Comparison of ENCODE assay signal across 19 mouse cellular contexts in genomic region chr6:86640161-86640560, GRCm38 (mm10). TPM values are rescaled to one million over a fixed set of nuclear protein-coding genes. Genes with fewer than 3 reads are reported as not detected.
DNase-seq lines count a peak whose midpoint lies in the region; ATAC-seq and TF ChIP-seq lines count a peak whose summit lies in the region.
"Had no signal": no experiment of that assay in that cellular context is flagged by ENCODE, and none has a peak within 500 bp of the region (broad histone marks: within the 10 kb centered on the region; RNA-seq: fewer than 3 reads in every experiment).

No protein-coding gene starts in this region.

- no peak overlapping the region for H3K4me3 ChIP-seq in lung, embryonic 14.5 days (ENCODE audit: low read depth, low read length)
- H3K4me3 ChIP-seq in bone marrow, adult 2 months (replicated peaks; ENCODE audit: control insufficient read depth, low read depth, low read length), result peak overlapping the region; percentile 40
- peak overlapping the region; percentile 47 for H3K4me3 ChIP-seq in liver, embryonic 16.5 days (ENCODE audit: low read depth, low read length)
- H3K4me3 ChIP-seq: heart, adult 2 months; hindbrain, embryonic 13.5 days; intestine, embryonic 15.5 days had no signal

- no peak for TF ChIP-seq CTCF in lung, embryonic 14.5 days (IDR thresholded peaks at IDR 0.05; ENCODE audit: low read depth)
- no peak for TF ChIP-seq CTCF in bone marrow, adult 2 months (IDR thresholded peaks at IDR 0.05; ENCODE audit: control insufficient read depth, insufficient read depth, low read length)

- DNase-seq in lung, embryonic 14.5 days, result no peak
- DNase-seq in lung, postnatal 4 days, result no peak
- peak; percentile 23 for DNase-seq in induced T-regulatory cell, adult 2 months (ENCODE audit: low read depth)
- DNase-seq in cerebellum, postnatal 14 days, result no peak
- DNase-seq in retina, embryonic 14.5 days (ENCODE audit: low spot score), result no peak
- DNase-seq in B cell, adult 2 months, result no peak
- DNase-seq: adrenal gland, postnatal 25 days; cerebellum, adult 11-12 months; cerebellum, postnatal 25 days; embryo, embryonic 11 days; gastrocnemius, postnatal 14 days; heart, adult 2 months; thymus, postnatal 25 days had no signal

- H3K4me2 ChIP-seq in lung, embryonic 14.5 days, result no peak overlapping the region
- peak overlapping the region; percentile 58 for H3K4me2 ChIP-seq in liver, embryonic 16.5 days (ENCODE audit: low read depth, low read length)
- H3K4me2 ChIP-seq: hindbrain, embryonic 13.5 days; intestine, embryonic 15.5 days had no signal

- 75% methylated on average over 3 of the region's 3 CpGs for whole genome bisulfite sequencing in lung, embryonic 14.5 days
- WGBS in bone marrow, adult 2 months, result 61% methylated on average over 3 of the region's 3 CpGs
- 33% methylated on average over 3 of the region's 3 CpGs for WGBS in liver, embryonic 16.5 days (ENCODE audit: insufficient replicate concordance)

- H3K27ac ChIP-seq in lung, embryonic 14.5 days (ENCODE audit: low read depth), result peak overlapping the region; percentile 24; the same call in 1 of the 2 replicates
- H3K27ac ChIP-seq in bone marrow, adult 2 months (ENCODE audit: control insufficient read depth, insufficient read depth, low read depth, low read length, poor library complexity), result peak overlapping the region; percentile 97
- H3K27ac ChIP-seq in liver, embryonic 16.5 days (ENCODE audit: low read length), result peak overlapping the region; percentile 99
- H3K27ac ChIP-seq: heart, adult 2 months; hindbrain, embryonic 13.5 days; intestine, embryonic 15.5 days had no signal

- no peaks in the 10 kb centered on the region for H3K9me3 ChIP-seq in lung, embryonic 14.5 days (ENCODE audit: low read depth, low read length)
- H3K9me3 ChIP-seq in liver, embryonic 16.5 days (replicated peaks; ENCODE audit: control insufficient read depth, low read length), result no peaks in the 10 kb centered on the region
- H3K9me3 ChIP-seq: hindbrain, embryonic 13.5 days; intestine, embryonic 15.5 days had no signal

- H3K9ac ChIP-seq in lung, embryonic 14.5 days, result no peak overlapping the region
- peak overlapping the region; percentile 75 for H3K9ac ChIP-seq in liver, embryonic 16.5 days (ENCODE audit: low read depth, low read length)
- H3K9ac ChIP-seq: hindbrain, embryonic 13.5 days; intestine, embryonic 15.5 days had no signal

- TF ChIP-seq POLR2A in bone marrow, adult 2 months (IDR thresholded peaks at IDR 0.05; ENCODE audit: borderline replicate concordance, control insufficient read depth, low read depth, low read length), result no peak

- no peak for ATAC-seq in lung, embryonic 14.5 days (ENCODE audit: insufficient read depth)
- ATAC-seq in liver, embryonic 16.5 days (ENCODE audit: low read depth), result peak; percentile 19
- ATAC-seq: forebrain, embryonic 14.5 days had no signal

- no peaks in the 10 kb centered on the region for H3K36me3 ChIP-seq in lung, embryonic 14.5 days (ENCODE audit: insufficient read depth)
- no peaks in the 10 kb centered on the region for H3K36me3 ChIP-seq in liver, embryonic 16.5 days (ENCODE audit: control insufficient read depth, insufficient read depth)
- H3K36me3 ChIP-seq: hindbrain, embryonic 13.5 days; intestine, embryonic 15.5 days had no signal

- no peaks in the 10 kb centered on the region for H3K4me1 ChIP-seq in lung, embryonic 14.5 days (ENCODE audit: insufficient read depth)
- H3K4me1 ChIP-seq in bone marrow, adult 2 months (ENCODE audit: control insufficient read depth, insufficient read depth, low read length), result peaks cover 10% of the 10 kb centered on the region
- H3K4me1 ChIP-seq in liver, embryonic 16.5 days (ENCODE audit: control insufficient read depth, low read depth, low read length), result peaks cover 64% of the 10 kb centered on the region
- H3K4me1 ChIP-seq: hindbrain, embryonic 13.5 days had no signal

- H3K27me3 ChIP-seq in lung, embryonic 14.5 days (ENCODE audit: insufficient read depth, low read length), result no peaks in the 10 kb centered on the region
- no peaks in the 10 kb centered on the region for H3K27me3 ChIP-seq in liver, embryonic 16.5 days (ENCODE audit: control insufficient read depth, insufficient read depth, low read depth, low read length)
- H3K27me3 ChIP-seq: hindbrain, embryonic 13.5 days; intestine, embryonic 15.5 days; Patski had no signal

RNA-seq across cellular contexts. Expression of gene Asprv1, which starts 12.2 kb away (rescaled TPM):
- 0.42 and 0.60 TPM in 2 replicates for polyA plus RNA-seq in lung, embryonic 14.5 days (2014; fragmentation: Nextera tagmentation; extraction: Ambion mirVana)
- polyA plus RNA-seq in bone marrow, adult 2 months (2011; ENCODE audit: insufficient read depth, insufficient read length, low replicate concordance, missing spikeins), result 7.6 and 19.6 TPM in 2 replicates
- 2.3 and 2.9 TPM in 2 replicates for polyA plus RNA-seq in liver, embryonic 16.5 days (2015; fragmentation: Nextera tagmentation; extraction: Ambion mirVana)
- polyA plus RNA-seq: Patski had no signal

RNA-seq across cellular contexts. Expression of gene Mxd1, which starts 28.8 kb away (rescaled TPM):
- polyA plus RNA-seq in lung, embryonic 14.5 days (2014; fragmentation: Nextera tagmentation; extraction: Ambion mirVana), result 11.2 and 11.3 TPM in 2 replicates
- 49.6 and 56.2 TPM in 2 replicates for polyA plus RNA-seq in bone marrow, adult 2 months (2011; ENCODE audit: insufficient read depth, insufficient read length, low replicate concordance, missing spikeins)
- polyA plus RNA-seq in liver, embryonic 16.5 days (2015; fragmentation: Nextera tagmentation; extraction: Ambion mirVana), result 51.6 and 53.8 TPM in 2 replicates

RNA-seq across cellular contexts. Expression of gene Snrnp27, which starts 44.2 kb away (rescaled TPM):
- 108 and 112 TPM in 2 replicates for polyA plus RNA-seq in lung, embryonic 14.5 days (2014; fragmentation: Nextera tagmentation; extraction: Ambion mirVana)
- polyA plus RNA-seq in bone marrow, adult 2 months (2011; ENCODE audit: insufficient read depth, insufficient read length, low replicate concordance, missing spikeins), result 47.5 and 47.8 TPM in 2 replicates
- polyA plus RNA-seq in liver, embryonic 16.5 days (2015; fragmentation: Nextera tagmentation; extraction: Ambion mirVana), result 35.6 and 47.6 TPM in 2 replicates

Comparison
In these comparisons a context has a peak if more than half of its experiments do, and no peak if none do; other contexts are left out.
1. H3K27ac ChIP-seq: peak in every context shown above with its lines; median percentile 99 in liver, embryonic 16.5 days; 97 in bone marrow, adult 2 months; 24 in lung, embryonic 14.5 days.